Mouse (Mus musculus): ENCODE measurements around the gene Uba3.

Gene Uba3

DNA sequence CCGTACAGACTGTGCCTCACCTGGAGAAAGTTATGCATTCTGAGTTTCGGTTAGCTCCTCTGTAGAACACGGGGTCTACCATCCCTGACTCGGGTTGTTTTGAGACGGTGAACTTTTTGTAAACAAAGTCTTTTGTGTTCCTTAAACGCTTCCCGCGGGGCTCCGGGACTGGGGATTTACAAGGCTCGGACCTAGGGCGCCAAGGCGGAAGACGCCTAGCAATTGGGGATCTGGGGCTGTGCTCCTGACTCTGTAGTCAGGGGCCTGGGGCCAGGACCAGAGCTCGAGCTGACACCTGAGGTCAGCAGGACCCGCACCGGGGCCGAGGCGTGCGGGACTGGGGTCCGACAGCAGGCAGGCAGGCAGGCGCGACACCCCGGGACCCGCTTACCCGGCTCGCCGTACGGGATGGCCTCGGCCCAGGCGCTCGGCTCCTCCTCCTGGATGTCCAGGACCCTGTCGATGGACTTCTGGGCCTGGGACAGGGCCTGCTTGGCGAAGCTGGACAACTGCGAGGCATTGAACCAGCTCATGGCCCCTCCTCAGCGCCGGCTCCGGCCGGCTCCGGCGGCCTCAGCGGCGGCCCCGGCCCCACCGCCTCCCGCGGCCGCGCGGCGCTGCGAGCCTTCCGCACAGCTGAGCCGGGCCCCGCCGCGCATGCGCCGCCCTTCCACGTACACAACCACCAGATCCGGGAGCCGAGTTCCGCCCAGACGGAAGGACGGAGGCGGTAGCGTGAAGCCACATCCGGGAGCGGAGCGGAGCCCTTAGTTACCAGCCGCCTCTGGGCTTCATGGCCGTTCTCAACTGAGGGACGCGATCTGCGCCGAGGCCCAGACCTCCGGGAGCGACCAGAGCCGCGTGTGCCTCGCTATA lies 26.7 kb downstream of the Uba3 start, which contains the start of gene Tmf1:
TSS of gene Tmf1 (minus strand) at position 632 of the 876 bp plus-strand sequence.
- POLR2A ChIA-PET = interaction anchor here in 3 of 4 experiments (0.5 to 7.7 kb wide), 30 partner anchors 8 to 218 kb away, joined by 3 to 76 read pairs (median 6); partner anchors contain the start of genes Eogt (in 3 of the 3), Uba3 (in 3 of the 3) and Arl6ip5 (in 1 of the 3)
- CTCF ChIA-PET = interaction anchor here in 1 of 4 experiments (1.5 kb wide), 1 partner anchor 30 kb away, joined by 4 read pairs; the partner anchor contains the start of gene Eogt

DNA sequence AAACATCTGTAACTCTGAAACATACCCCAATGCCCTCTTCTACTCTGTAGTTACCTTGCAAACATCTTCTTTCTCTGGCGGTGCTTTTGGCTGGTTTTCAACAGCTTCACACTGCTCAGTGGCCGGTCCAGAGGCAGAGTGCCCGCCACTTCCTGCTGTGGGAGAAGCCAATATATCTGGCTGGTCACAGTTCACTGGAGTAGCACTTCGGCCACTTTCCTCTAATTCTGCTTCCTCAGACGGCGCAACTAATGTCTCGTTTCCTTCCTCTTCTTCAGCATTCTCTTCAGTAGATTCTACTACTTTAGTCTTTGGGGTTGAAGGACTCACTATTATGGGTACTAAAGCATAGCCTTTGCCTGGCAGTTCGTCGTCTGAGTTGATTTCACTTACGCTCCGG lies 29.7 kb downstream of the Uba3 start:
- CTCF ChIA-PET = no interaction called here
- POLR2A ChIA-PET = interaction anchor here in 2 of 4 experiments (0.8 to 1.3 kb wide), 4 partner anchors 12 to 36 kb away, joined by 3 read pairs; no protein-coding TSS in a partner anchor

DNA sequence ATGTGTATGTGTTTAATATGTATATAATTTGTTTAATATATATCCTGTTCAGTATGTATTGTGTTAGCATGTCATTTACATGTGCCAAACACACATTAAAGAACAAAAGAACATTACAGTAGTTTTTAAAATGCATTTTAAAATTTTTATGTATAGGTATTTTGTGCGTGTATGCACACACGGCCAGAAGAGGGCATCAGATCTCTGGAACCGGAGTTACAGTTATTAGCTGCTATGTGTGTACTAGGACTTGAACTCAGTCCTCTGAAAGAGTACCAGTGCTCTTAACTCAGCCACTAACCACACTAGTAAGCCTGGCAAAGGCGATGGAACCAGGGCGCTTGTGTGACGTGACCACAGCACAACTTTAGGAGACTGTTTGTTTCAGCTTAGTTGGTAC lies 55.3 kb downstream of the Uba3 start:
- ChIA-PET POLR2A (interaction anchor here in 2 of 4 experiments (0.9 to 3.3 kb wide), 9 partner anchors 9 to 58 kb away, joined by 3 to 22 read pairs (median 4); partner anchors contain the start of genes Tmf1 (in 1 of the 2) and Uba3 (in 1 of the 2)), CTCF (interaction anchor here in 3 of 4 experiments (0.7 to 1.6 kb wide), 8 partner anchors 11 to 373 kb away, joined by 3 to 5 read pairs (median 3); partner anchors contain the start of genes Fam19a4 (in 1 of the 3) and Uba3 (in 1 of the 3))

DNA sequence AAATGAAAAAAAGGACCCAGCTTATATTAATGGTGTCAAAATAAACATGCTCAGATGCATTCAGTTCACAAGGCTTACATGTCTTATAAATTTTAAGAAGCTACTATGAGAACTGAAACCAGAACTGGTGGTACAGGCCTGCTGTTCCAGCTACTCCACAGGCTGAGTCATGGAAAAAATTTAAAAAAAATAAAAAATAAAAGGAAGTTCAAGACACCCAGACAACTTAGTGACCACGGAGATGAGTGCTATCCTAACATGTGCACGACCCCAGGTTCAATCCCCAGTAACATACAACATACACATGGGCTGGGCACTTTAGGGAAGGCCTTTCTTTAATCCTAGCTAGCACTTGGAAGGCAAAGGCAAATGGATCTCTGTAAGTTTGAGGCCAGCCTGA lies 55.7 kb downstream of the Uba3 start:
- ChIA-PET POLR2A (interaction anchor here in 1 of 4 experiments (0.9 to 3.3 kb wide), 8 partner anchors 9 to 58 kb away, joined by 3 to 22 read pairs (median 4); partner anchors contain the start of genes Tmf1 and Uba3), CTCF (interaction anchor here in 3 of 4 experiments (0.6 to 1.6 kb wide), 7 partner anchors 11 to 373 kb away, joined by 3 to 5 read pairs (median 3); partner anchors contain the start of gene Uba3 (in 1 of the 3))

DNA sequence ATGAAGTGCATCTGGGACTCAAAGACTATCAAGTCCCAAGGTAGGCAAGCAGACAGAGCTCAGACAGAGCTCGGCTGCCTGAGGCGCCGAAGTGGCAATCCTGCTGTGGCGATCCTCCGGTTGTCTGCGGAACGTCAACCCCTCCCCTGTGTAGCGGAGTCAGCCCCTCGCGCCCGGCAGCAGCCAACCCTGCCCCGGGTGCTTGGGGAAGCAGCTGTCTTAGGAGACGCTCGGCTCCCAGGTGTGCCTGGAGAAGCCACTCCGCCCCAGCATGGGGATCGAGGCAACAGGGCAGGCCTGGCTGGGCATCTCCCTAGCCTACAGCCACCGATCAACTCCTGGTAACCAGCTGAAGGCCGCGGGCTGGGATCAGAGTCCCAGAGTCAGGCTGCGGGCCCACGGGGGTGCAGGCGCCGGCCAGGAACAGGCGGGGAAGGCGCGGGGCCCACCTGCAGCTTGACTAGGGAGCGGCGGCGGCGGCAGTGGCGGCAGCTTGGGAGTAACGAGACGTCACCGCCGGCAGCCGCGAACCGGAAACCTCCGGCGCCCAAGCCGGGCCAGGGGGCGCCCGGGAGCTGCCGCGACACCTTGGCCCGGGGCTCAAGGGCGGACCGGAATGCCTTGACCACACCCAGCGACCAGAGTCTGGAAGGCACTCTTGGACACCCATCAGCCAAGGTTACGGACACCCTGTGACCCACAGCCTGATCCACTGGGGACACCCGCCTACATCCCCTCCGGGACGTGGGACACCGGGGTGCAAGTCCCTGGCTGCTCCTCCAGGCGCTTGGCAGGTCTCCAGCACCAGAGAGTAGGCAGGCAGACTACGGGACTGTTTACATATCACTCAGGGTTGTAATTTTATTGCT lies 56.8 kb downstream of the Uba3 start, which contains the start of gene Eogt:
TSS of gene Eogt (minus strand) at position 800 of the 869 bp plus-strand sequence.
- CTCF ChIA-PET = interaction anchor here (0.5 to 1.6 kb wide), 16 partner anchors 9 to 1297 kb away, joined by 3 to 7 read pairs (median 3); partner anchors contain the start of genes Uba3 (in 2 of the 4), Mitf (in 1 of the 4) and Tmf1 (in 1 of the 4)
- POLR2A ChIA-PET = interaction anchor here (0.7 to 3.3 kb wide), 35 partner anchors 9 to 372 kb away, joined by 3 to 30 read pairs (median 4); partner anchors contain the start of genes Tmf1 (in 3 of the 4), Uba3 (in 2 of the 4) and Arl6ip5 (in 1 of the 4)

DNA sequence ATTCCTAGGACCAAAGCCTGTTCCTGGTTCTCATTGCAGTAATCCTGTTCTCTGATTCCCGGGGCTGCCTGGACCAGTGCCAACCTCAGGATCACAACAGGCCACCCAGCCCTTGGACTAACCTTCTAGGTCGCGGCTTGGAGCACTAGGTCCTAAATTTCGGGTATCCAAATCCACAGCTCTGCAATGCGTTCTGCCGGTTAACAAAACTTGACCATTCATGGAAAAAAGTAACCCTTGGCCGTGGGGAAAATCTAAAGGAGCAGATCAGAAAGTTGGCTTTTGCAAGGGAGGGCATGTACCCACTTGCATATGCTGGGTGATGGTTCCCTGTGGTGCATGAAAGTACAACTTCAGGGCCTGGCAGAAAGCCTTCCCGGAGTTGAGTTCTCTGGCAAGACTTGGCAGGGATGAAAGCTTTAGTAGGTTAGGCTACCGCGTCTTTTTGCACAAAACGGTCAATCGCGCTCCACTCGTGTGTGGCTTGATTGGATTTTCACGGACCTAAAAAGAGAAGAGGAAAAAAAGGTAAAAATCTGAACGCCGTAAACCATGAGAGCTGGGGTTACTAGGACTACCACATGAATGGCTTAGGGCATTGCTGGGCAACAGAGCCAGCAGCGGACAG lies 57.6 kb downstream of the Uba3 start:
- ChIA-PET POLR2A (interaction anchor here (0.8 to 3.3 kb wide), 32 partner anchors 8 to 373 kb away, joined by 3 to 30 read pairs (median 5); partner anchors contain the start of genes Tmf1 (in 3 of the 4), Uba3 (in 2 of the 4) and Arl6ip5 (in 1 of the 4)), CTCF (interaction anchor here in 3 of 4 experiments (0.5 to 1.4 kb wide), 12 partner anchors 8 to 659 kb away, joined by 3 to 7 read pairs (median 4); partner anchors contain the start of genes Mitf (in 1 of the 3), Tmf1 (in 1 of the 3) and Uba3 (in 1 of the 3))

DNA sequence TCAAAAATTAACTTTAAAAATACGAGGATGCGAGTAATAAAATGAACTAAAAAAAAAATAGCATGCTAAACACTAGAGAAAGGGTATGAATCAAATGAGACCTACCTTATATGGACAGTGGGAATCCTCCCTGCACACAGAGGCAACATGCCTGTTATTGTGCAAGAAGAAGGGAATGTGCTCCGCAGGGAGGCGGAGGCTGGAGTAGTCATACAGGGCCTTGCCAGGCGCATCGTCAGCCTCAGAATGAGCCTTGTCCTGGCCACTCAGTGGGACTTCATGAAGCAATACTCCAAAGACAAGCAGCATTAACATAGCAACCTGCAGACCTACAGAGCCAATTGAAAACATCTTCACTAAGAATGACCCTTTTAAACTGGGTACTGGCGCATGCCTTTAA lies 60.3 kb downstream of the Uba3 start:
- CTCF ChIA-PET = interaction anchor here in 2 of 4 experiments (0.5 to 1.0 kb wide), 2 partner anchors 14 to 38 kb away, joined by 3 read pairs; no protein-coding TSS in a partner anchor

DNA sequence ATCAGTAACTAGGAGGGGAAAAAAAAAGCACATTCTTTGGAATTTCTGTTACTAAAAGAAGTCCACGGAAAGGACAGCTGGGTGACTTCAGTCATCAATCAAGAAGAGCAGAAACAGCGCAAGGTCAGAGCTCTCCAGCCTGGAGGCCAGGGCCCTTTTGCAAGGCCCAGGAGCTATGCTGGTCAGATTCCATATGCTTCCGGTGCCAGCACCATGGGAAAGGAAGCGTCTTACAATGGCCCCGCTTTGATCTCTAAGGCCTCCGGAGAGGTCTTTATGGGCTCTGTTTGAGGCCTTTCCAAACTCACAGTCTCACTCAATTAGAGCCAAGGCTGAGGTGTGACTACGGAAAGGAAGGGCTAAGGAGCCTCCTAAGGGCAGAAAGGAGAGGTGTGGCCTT lies 61.1 kb downstream of the Uba3 start:
- CTCF ChIA-PET = interaction anchor here in 1 of 4 experiments (1.0 kb wide), 1 partner anchor 14 kb away, joined by 3 read pairs; no protein-coding TSS in a partner anchor
- POLR2A ChIA-PET = interaction anchor here in 2 of 4 experiments (0.6 to 1.4 kb wide), 2 partner anchors 61 to 246 kb away, joined by 3 to 5 read pairs; partner anchors contain the start of gene Uba3 (in 1 of the 2)

More for the DNA sequence above, 60.3 kb downstream of the Uba3 start:
- POLR2A ChIA-PET = interaction anchor here in 1 of 4 experiments (1.4 kb wide), 1 partner anchor 60 kb away, joined by 5 read pairs; the partner anchor contains the start of gene Uba3

DNA sequence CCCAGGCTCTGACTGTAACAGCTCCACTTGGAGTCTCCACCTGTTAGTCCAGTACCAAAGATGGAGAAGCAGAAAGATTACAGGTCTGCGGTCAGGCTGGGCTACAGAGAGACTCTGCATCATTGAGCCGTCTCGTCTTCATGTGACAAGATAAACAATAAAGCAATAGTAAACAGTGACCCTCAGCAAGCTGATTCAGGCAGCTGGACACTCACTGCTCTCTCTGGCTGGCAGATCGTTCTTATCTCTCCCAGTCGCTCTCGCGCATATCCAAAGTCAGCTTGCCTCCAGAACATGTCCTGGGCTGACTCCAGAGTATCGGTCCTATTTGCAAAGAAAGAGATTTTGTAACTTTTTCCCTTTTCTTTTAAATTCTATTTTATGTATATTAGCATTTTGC lies 62.8 kb downstream of the Uba3 start:
- CTCF ChIA-PET = interaction anchor here in 1 of 4 experiments (0.7 kb wide), 1 partner anchor 275 kb away, joined by 4 read pairs; no protein-coding TSS in a partner anchor
- POLR2A ChIA-PET = interaction anchor here in 2 of 4 experiments (0.6 to 1.2 kb wide), 4 partner anchors 40 to 135 kb away, joined by 3 read pairs; no protein-coding TSS in a partner anchor

DNA sequence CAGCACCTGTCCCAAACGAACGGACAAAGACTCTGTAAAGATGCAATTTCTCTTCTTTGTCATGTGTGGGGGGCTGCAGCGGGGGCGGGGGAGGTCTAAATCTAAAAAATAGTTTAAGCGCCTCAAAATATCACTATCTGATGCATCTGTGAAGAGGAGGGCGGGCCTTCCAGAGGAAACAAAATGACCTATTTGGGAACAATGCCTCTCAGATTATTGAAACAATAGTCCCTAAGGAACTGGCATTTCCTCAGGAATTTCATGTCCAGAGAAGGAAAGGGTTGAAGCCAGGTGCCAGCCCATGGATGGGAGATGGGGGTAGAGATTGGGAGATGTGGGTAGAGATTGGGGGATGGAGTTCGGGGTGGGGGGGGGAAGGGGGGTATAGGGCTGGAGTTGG lies 63.6 kb downstream of the Uba3 start:
- POLR2A ChIA-PET = interaction anchor here in 2 of 4 experiments (0.6 to 1.2 kb wide), 3 partner anchors 19 to 136 kb away, joined by 3 to 4 read pairs (median 3); no protein-coding TSS in a partner anchor
- CTCF ChIA-PET = interaction anchor here in 3 of 4 experiments (0.5 to 1.0 kb wide), 3 partner anchors 10 to 684 kb away, joined by 3 to 4 read pairs (median 3); no protein-coding TSS in a partner anchor

Measured in embryonic stem cell, embryonic (primary cell).